Mouse (Mus musculus): ENCODE results near the gene Fzd1.

DNA sequence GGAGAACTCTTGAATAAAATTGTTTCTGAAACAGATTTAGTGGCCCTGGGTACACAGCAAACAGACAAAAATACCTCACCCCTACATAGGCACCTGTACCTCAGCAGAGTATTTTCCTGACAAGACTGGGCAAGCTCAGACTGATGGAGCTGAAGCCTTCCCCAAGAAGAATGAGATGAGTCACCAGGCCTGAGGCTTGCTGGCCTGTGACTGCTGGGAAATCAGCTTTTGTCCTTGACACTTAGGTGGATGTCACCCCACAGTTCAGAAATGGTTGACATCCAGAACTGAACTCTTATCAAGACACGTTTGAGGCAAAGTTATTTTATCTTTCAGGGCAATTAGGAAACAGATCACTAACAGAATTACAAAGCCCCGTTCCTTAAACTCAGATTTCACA, 10.1 kb upstream of the Fzd1 start:
- TF ChIP-seq CTCF (IDR thresholded peaks at IDR 0.05; ENCODE audit: low read depth): no peak
- TF ChIP-seq EP300 (IDR thresholded peaks at IDR 0.05; ENCODE audit: low read depth): no peak

Measured in heart, postnatal 0 days (tissue).